Mouse (Mus musculus): ENCODE results near the gene Tpst2. TPM values are rescaled to one million over a fixed set of nuclear protein-coding genes. Genes with fewer than 3 reads are reported as not detected.

Gene Tpst2
- polyA plus RNA-seq, 1 experiment, result 1.5 TPM

DNA sequence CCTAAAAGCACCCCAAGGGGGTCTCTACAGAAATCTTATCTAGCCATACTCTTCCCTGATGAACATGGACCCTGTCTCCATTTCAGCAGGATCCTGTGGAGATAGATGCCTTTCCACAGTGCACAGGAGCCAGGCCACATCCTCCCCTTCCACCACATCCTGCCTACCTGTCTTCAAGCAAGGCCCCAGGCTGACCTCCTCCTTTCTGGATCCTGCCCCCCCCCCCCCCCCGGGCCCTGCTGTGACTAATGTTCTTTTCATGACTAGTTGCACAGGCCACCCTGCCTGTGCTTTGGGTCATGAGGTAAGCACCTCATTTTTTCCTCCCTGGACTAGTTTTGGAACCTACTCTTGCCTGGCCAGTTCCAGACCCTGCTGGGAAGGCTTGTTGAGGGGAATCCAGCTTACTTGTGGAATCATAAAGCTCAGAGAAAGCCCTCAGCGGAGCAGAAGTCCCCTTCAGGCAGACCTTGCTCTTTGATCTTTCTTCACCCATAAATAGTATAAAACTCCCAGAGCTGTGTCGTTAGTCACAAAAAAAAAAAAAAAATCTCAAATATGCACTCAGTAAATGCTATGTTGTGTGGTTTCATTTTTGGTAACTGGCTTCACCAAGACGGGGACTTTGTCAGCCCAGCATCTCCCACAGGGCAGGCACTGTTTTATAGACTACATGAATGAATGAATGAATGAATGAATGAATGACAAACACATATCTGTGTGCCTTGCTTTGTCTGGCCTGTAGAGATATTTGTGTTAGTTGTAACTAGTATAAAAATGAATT is 1.3 kb upstream of the Tpst2 start:
- TF ChIP-seq TAL1 (IDR thresholded peaks at IDR 0.05; ENCODE audit: low read length) (no peak), GATA1 (IDR thresholded peaks at IDR 0.05; ENCODE audit: low read length) (no peak)
- Histone ChIP-seq H3K27me3 (ENCODE audit: control insufficient read depth) (peaks cover 14% of the 10 kb centered on the region), H3K4me1 (ENCODE audit: control insufficient read depth) (peaks cover 59% of the 10 kb centered on the region), H3K9me3 (ENCODE audit: control insufficient read depth, low read length) (no peaks in the 10 kb centered on the region), H3K36me3 (ENCODE audit: control insufficient read depth) (no peaks in the 10 kb centered on the region; the same call in none of the 2 replicates), H3K4me3 (replicated peaks) (peak overlapping the region; percentile 85)

DNA sequence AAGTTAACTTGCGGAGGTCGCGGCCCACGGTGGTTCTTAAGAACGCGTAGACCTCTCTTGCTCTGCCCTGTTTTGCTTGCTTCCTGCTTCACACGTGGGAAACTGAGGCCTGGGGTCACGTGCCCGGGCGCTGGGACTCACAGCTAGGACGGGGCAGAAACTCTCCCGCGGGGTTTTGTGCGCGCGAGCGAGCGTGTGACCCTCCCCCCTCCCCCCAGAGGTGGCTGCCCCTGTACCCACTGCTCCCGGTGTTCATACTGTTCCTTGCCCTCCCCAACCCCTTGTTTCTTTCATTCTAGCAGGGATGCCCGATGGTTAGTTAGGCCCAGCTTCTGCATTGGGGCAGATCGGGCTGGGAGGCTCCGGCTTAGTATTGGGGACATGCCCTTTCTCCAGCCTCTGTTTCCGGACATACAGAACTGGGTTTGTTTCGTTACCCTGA is 437 bp downstream of the Tpst2 start:
- no peak for TF ChIP-seq TAL1 (IDR thresholded peaks at IDR 0.05; ENCODE audit: low read length)
- TF ChIP-seq GATA1 (IDR thresholded peaks at IDR 0.05; ENCODE audit: low read length), result no peak
- H3K4me1 ChIP-seq (ENCODE audit: control insufficient read depth), result peaks cover 67% of the 10 kb centered on the region

DNA sequence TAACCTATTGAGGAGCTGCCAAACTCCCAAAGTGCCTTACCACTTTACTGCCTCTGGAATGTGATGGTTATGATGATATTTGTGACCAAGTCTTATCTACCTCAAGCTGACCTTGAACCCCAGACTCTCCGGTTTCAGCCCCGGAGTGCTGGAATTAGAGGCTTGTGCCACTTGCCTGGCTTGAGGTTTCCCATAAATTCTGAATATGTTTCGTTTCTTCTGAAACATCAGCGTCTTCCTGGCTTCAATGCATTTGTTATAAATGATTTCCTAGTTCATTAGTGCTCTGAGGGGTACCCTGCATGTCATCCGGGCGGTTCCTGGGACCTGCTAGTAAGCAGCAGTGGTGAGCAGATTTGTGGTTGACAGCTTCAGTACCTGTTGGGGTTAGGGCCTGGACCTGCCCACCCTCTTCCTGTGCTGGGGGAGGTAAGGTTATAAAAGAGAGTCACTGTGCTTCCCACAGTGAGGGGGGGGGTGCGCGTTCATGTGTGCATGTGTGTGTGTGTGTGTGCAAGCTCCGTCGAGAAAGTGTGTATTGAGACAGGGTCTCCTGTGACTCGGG is 1.5 kb downstream of the Tpst2 start:
- no peaks in the 10 kb centered on the region for H3K27me3 ChIP-seq (ENCODE audit: control insufficient read depth)
- no peaks in the 10 kb centered on the region; the same call in none of the 2 replicates for H3K36me3 ChIP-seq (ENCODE audit: control insufficient read depth)
- H3K4me1 ChIP-seq (ENCODE audit: control insufficient read depth), result peaks cover 74% of the 10 kb centered on the region

More for the DNA sequence above, 437 bp downstream of the Tpst2 start:
- Histone ChIP-seq H3K36me3 (ENCODE audit: control insufficient read depth) (no peaks in the 10 kb centered on the region; the same call in none of the 2 replicates), H3K4me3 (replicated peaks) (peak overlapping the region; percentile 85), H3K9me3 (ENCODE audit: control insufficient read depth, low read length) (no peaks in the 10 kb centered on the region), H3K27me3 (ENCODE audit: control insufficient read depth) (no peaks in the 10 kb centered on the region)

DNA sequence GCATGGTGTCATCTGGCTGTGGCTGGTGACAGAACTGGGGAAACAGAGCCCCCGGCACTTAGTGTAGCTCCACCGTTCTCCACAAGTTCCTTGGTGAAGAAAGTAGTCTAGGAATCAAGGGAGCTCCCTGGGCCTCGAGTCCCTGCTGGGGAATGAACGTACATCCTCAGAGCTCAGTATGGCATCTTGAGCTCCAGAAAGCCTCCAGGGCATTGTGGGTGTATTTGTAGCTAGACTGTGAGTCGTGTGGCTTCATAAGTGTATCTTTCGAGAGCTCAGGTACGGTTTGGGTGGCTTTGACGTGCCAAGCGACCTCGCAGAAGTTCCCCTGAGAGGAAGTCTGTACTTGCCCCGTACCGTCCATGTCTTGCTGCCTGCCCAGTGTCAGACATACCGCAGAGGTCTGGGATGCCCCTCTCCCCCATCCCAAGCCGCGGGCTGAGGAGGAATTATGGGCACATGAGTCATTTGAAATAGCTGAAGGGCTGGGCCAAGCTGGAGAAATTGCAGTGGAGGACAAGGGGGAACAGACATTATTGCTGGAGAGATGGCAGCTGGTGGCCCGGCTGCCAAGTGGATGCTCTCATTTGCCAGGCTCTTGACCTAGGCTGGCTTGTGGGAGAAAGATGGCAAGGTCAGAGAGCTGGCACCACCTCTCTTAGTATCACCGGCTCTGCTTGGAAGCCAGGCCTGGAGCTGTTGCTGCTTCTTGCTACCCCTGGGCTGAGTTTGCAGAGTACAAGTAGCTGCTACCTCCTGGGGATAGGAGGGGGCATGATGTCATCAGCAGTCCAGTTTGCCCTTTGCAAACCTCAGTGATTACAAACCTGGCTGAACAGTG is 2.9 kb downstream of the Tpst2 start:
- peaks cover 2% of the 10 kb centered on the region for H3K36me3 ChIP-seq (ENCODE audit: control insufficient read depth)
- no peaks in the 10 kb centered on the region for H3K27me3 ChIP-seq (ENCODE audit: control insufficient read depth)
- H3K9me3 ChIP-seq (ENCODE audit: control insufficient read depth, low read length), result no peaks in the 10 kb centered on the region
- no peak overlapping the region for H3K4me3 ChIP-seq (replicated peaks)
- H3K4me1 ChIP-seq (ENCODE audit: control insufficient read depth), result peaks cover 88% of the 10 kb centered on the region
- TF ChIP-seq TAL1 (IDR thresholded peaks at IDR 0.05; ENCODE audit: low read length), result no peak
- TF ChIP-seq GATA1 (IDR thresholded peaks at IDR 0.05; ENCODE audit: low read length), result no peak

More for the DNA sequence above, 1.5 kb downstream of the Tpst2 start:
- H3K9me3 ChIP-seq (ENCODE audit: control insufficient read depth, low read length), result no peaks in the 10 kb centered on the region
- TF ChIP-seq TAL1 (IDR thresholded peaks at IDR 0.05; ENCODE audit: low read length), result no peak
- TF ChIP-seq GATA1 (IDR thresholded peaks at IDR 0.05; ENCODE audit: low read length), result no peak
- peak overlapping the region; percentile 85 for H3K4me3 ChIP-seq (replicated peaks)

DNA sequence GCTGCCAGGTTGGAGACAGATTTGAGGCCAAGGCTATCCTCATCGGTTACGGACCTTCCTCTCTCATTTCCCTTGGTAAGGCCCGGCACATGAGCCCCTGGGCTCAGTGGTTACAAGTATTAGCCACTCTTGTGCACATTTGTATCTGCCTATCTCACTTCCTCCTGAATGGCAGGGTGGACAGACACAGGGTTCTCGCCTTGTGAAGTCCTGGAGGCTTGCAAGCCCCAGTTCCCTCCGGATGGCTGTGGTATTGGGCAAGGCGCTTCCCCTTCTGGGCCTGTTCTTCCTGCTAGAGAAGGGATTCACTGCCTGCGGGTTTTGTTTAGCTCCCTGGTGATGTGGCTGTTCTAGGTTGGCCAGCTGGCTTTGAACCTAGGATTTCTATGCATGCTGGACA is 3.7 kb downstream of the Tpst2 start:
- no peak overlapping the region for H3K4me3 ChIP-seq (replicated peaks)
- no peaks in the 10 kb centered on the region for H3K9me3 ChIP-seq (ENCODE audit: control insufficient read depth, low read length)
- H3K27me3 ChIP-seq (ENCODE audit: control insufficient read depth), result no peaks in the 10 kb centered on the region
- peaks cover 10% of the 10 kb centered on the region for H3K36me3 ChIP-seq (ENCODE audit: control insufficient read depth)
- TF ChIP-seq GATA1 (IDR thresholded peaks at IDR 0.05; ENCODE audit: low read length) (no peak), TAL1 (IDR thresholded peaks at IDR 0.05; ENCODE audit: low read length) (no peak)
- peaks cover 92% of the 10 kb centered on the region for H3K4me1 ChIP-seq (ENCODE audit: control insufficient read depth)

DNA sequence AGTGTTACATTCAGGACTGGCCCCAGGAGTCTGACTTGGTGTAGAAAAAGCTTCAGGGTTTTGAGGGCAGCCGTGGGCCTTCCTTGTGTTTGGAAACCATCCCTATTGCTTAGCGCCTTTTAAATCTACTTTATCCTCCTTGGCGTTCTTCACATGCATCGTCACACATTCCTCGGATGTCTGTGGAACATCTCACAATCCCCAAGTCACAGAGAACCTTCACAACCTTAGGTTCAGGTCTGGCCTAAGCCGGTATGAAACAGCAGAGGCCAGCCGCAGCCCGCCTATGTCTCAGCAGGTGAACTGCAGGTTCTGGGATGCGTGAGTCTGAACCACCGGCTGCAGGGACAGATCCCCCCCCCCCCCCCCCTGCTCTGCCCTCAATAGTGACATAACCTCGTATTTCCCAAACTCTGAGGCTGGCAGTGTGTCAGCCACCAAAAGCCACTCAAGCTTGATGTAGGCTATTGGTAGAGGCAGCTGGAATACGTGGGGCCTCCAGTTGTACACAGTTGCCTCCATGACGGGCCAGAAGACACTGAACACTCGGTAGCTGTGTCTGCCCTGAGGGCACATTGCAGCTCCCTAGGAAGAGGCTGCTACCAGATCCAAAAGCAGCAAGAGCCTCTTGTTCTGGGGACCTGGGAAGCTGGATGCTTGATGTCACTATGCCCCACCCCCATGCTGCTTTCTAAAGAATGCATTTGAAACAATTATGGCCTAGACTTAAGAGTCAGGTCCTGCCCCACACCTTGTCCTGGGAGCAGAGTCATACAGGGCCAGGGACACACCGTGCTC is 4.6 kb downstream of the Tpst2 start:
- Histone ChIP-seq H3K27me3 (ENCODE audit: control insufficient read depth) (no peaks in the 10 kb centered on the region), H3K9me3 (ENCODE audit: control insufficient read depth, low read length) (no peaks in the 10 kb centered on the region), H3K4me3 (replicated peaks) (no peak overlapping the region), H3K36me3 (ENCODE audit: control insufficient read depth) (peaks cover 16% of the 10 kb centered on the region), H3K4me1 (ENCODE audit: control insufficient read depth) (peaks cover 90% of the 10 kb centered on the region)
- TF ChIP-seq GATA1 (IDR thresholded peaks at IDR 0.05; ENCODE audit: low read length), result no peak
- no peak for TF ChIP-seq TAL1 (IDR thresholded peaks at IDR 0.05; ENCODE audit: low read length)

DNA sequence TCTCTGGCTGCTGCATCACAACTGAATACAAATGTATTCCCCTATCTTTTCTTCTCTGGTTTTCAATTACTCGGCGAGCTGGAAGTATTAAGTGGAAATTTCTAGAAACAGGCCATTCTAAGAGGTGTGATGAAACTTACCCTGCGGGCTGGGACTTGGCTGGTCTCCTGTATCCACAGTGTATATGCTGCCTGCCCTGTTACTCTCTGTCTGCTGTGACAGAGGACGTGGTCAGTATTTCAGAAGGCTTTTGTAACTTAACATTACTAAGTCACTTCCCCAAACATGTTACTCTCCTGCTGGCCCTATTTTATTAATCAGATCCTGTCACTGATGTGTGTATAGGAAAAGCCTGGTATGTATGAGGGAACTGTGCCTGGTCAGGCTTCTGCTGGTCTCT is 5.2 kb downstream of the Tpst2 start:
- no peaks in the 10 kb centered on the region for H3K9me3 ChIP-seq (ENCODE audit: control insufficient read depth, low read length)
- TF ChIP-seq TAL1 (IDR thresholded peaks at IDR 0.05; ENCODE audit: low read length), result no peak
- no peak for TF ChIP-seq GATA1 (IDR thresholded peaks at IDR 0.05; ENCODE audit: low read length)
- H3K4me3 ChIP-seq (replicated peaks), result no peak overlapping the region
- H3K27me3 ChIP-seq (ENCODE audit: control insufficient read depth), result no peaks in the 10 kb centered on the region
- H3K4me1 ChIP-seq (ENCODE audit: control insufficient read depth), result peaks cover 90% of the 10 kb centered on the region
- H3K36me3 ChIP-seq (ENCODE audit: control insufficient read depth), result peaks cover 16% of the 10 kb centered on the region

DNA sequence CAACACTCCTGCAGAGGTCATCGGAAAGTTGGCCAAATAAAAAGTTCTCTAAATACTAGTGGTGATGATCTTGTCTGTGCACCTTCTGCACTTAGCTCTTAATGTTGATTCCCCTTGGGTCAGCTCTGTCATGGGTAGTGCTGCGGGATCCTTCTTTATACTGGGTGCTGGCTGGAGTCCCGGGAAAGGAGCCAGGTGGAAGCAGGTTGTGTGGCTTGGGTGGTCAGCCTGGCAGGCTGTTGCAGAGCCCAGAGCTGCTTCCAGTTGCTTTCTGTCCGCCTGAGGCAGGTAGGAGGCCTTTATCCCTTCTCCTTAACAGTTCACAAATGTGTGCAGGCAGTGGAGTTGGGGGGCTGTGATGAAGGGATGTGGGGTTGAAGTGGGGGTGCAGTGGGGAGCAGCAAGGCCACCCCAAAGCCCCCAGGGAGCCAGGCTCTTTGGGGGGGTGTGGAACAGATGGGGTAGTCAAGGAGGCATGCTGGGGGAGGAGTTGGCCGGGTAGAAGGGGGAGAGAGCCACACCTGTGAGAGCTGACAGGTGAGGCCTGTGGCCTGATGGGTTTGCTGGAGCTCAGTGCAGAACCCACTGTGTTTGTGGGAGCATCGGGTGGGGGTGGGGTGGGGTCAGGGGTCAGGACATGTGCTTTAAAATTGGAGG is 5.8 kb downstream of the Tpst2 start:
- TF ChIP-seq TAL1 (IDR thresholded peaks at IDR 0.05; ENCODE audit: low read length) (no peak), GATA1 (IDR thresholded peaks at IDR 0.05; ENCODE audit: low read length) (no peak)
- peaks cover 90% of the 10 kb centered on the region for H3K4me1 ChIP-seq (ENCODE audit: control insufficient read depth)
- H3K4me3 ChIP-seq (replicated peaks), result no peak overlapping the region
- H3K9me3 ChIP-seq (ENCODE audit: control insufficient read depth, low read length), result no peaks in the 10 kb centered on the region
- H3K27me3 ChIP-seq (ENCODE audit: control insufficient read depth), result no peaks in the 10 kb centered on the region
- H3K36me3 ChIP-seq (ENCODE audit: control insufficient read depth), result peaks cover 16% of the 10 kb centered on the region

Measured in erythroblast, embryonic 14.5 days (primary cell).